Mouse (Mus musculus): Measurements from ENCODE around the gene Myo1g. TPM values are rescaled to one million over a fixed set of nuclear protein-coding genes. Genes with fewer than 3 reads are reported as not detected.
A peak's percentile ranks its signal among the peaks of the same experiment; 100 is the strongest.

The Myo1g gene
- total RNA-seq (2014; rRNA removed) (0.68 and 1.0 TPM in 2 replicates), polyA plus RNA-seq (2015; fragmentation: Nextera tagmentation; extraction: Ambion mirVana) (0.39 and 0.50 TPM in 2 replicates)

DNA sequence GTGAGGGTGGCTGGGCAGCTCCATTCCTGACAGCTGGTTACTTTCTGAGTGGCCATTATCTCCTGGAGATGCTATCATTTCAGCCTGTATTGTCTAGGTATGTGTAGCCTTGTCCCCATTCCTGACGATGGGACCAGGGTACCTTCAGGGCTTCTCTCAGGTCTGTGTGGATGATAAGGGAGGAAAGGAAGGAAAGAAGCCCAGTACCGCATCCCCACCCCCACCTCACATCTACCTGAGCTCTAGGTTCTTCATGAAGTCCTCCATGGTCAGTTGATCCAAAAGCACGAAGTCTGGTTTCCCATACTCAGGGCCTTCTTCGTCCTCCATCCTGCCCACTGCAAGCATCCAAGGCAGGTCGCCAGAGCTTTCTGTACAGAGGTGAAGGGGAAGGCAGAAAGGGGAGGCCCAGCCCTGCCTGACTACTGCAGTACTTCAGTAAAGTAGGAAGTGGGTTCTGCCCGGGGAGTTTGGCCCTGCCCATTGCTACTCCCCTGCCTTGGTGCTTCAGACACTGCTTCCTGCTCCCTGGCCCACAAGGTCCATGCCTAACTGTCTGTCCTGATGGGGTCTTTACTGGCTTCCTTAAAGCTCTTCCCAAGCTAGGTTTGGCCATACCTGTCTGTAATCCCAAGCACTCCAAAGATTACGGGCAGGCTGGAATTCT, at the start of gene Myo1g:
Gene Myo1g (minus strand): TSS at position 459 of the 667 bp plus-strand sequence.
- Histone ChIP-seq H3K27ac (no peak within 1 kb of the TSS), H3K27me3 (ENCODE audit: insufficient read depth, low read length) (no peaks in the 10 kb centered on the region), H3K36me3 (ENCODE audit: insufficient read depth, low read length) (peaks cover 9% of the 10 kb centered on the region; the same call in 1 of the 2 replicates), H3K4me1 (ENCODE audit: insufficient read depth, low read length) (no peaks in the 10 kb centered on the region), H3K4me3 (ENCODE audit: low read length) (no peak within 1 kb of the TSS), H3K9ac (replicated peaks; ENCODE audit: low read length) (no peak within 1 kb of the TSS), H3K4me2 (ENCODE audit: low read depth, low read length) (no peak within 1 kb of the TSS), H3K9me3 (ENCODE audit: low read length) (no peaks in the 10 kb centered on the region)
- 71% methylated on average over 7 of the region's 7 CpGs for WGBS
- no peak for TF ChIP-seq CTCF (IDR thresholded peaks at IDR 0.05; ENCODE audit: low read depth)
- ATAC-seq (no peak), DNase-seq (ENCODE audit: low spot score) (no peak)

- H3K27ac ChIP-seq = peak overlapping the region; percentile 79
- no peaks in the 10 kb centered on the region for H3K27me3 ChIP-seq (ENCODE audit: insufficient read depth, low read length)
- H3K4me2 ChIP-seq (ENCODE audit: low read depth, low read length) = no peak overlapping the region
- whole genome bisulfite sequencing = 41% methylated on average over 3 of the region's 3 CpGs
- no peaks in the 10 kb centered on the region; the same call in 1 of the 2 replicates for H3K36me3 ChIP-seq (ENCODE audit: insufficient read depth, low read length)
- DNase-seq (ENCODE audit: low spot score) = no peak
- no peaks in the 10 kb centered on the region for H3K9me3 ChIP-seq (ENCODE audit: low read length)
- peak; percentile 44 for ATAC-seq
- no peak for TF ChIP-seq CTCF (IDR thresholded peaks at IDR 0.05; ENCODE audit: low read depth)
- H3K4me1 ChIP-seq (ENCODE audit: insufficient read depth, low read length) = peaks cover 15% of the 10 kb centered on the region
- H3K4me3 ChIP-seq (ENCODE audit: low read length) = no peak overlapping the region
- no peak overlapping the region for H3K9ac ChIP-seq (replicated peaks; ENCODE audit: low read length)
These were observed 48.6 kb upstream of the Myo1g start for GRCm38 (mm10) chr11:6569410-6569777.

- H3K36me3 ChIP-seq (ENCODE audit: insufficient read depth, low read length) = no peaks in the 10 kb centered on the region; the same call in 1 of the 2 replicates
- H3K27me3 ChIP-seq (ENCODE audit: insufficient read depth, low read length) = no peaks in the 10 kb centered on the region
- no peak overlapping the region for H3K4me3 ChIP-seq (ENCODE audit: low read length)
- peaks cover 15% of the 10 kb centered on the region for H3K4me1 ChIP-seq (ENCODE audit: insufficient read depth, low read length)
- no peak overlapping the region for H3K9ac ChIP-seq (replicated peaks; ENCODE audit: low read length)
- H3K4me2 ChIP-seq (ENCODE audit: low read depth, low read length) = peak overlapping the region; percentile 23; the same call in 1 of the 2 replicates
- peak; percentile 74 for ATAC-seq
- no peaks in the 10 kb centered on the region for H3K9me3 ChIP-seq (ENCODE audit: low read length)
- DNase-seq (ENCODE audit: low spot score) = peak; percentile 65
- peak; percentile 62 for TF ChIP-seq CTCF (IDR thresholded peaks at IDR 0.05; ENCODE audit: low read depth)
- H3K27ac ChIP-seq = peak overlapping the region; percentile 79
- 24% methylated on average over 11 of the region's 11 CpGs for WGBS
These were observed 48.0 kb upstream of the Myo1g start for GRCm38 (mm10) chr11:6568584-6569409.

- Histone ChIP-seq H3K4me3 (ENCODE audit: low read length) (no peak overlapping the region), H3K36me3 (ENCODE audit: insufficient read depth, low read length) (no peaks in the 10 kb centered on the region; the same call in 1 of the 2 replicates), H3K27ac (peak overlapping the region; percentile 79), H3K9ac (replicated peaks; ENCODE audit: low read length) (no peak overlapping the region), H3K4me2 (ENCODE audit: low read depth, low read length) (no peak overlapping the region), H3K4me1 (ENCODE audit: insufficient read depth, low read length) (peaks cover 15% of the 10 kb centered on the region), H3K9me3 (ENCODE audit: low read length) (no peaks in the 10 kb centered on the region), H3K27me3 (ENCODE audit: insufficient read depth, low read length) (no peaks in the 10 kb centered on the region)
- DNase-seq (ENCODE audit: low spot score) (no peak), ATAC-seq (no peak)
- no peak for TF ChIP-seq CTCF (IDR thresholded peaks at IDR 0.05; ENCODE audit: low read depth)
- WGBS = 80% methylated on average over 8 of the region's 8 CpGs
These were observed 47.2 kb upstream of the Myo1g start for GRCm38 (mm10) chr11:6567951-6568350.

- Histone ChIP-seq H3K36me3 (ENCODE audit: insufficient read depth, low read length) (no peaks in the 10 kb centered on the region; the same call in 1 of the 2 replicates), H3K27me3 (ENCODE audit: insufficient read depth, low read length) (no peaks in the 10 kb centered on the region), H3K4me2 (ENCODE audit: low read depth, low read length) (no peak overlapping the region), H3K9me3 (ENCODE audit: low read length) (no peaks in the 10 kb centered on the region), H3K4me3 (ENCODE audit: low read length) (no peak overlapping the region), H3K27ac (no peak overlapping the region), H3K9ac (replicated peaks; ENCODE audit: low read length) (no peak overlapping the region), H3K4me1 (ENCODE audit: insufficient read depth, low read length) (peaks cover 15% of the 10 kb centered on the region)
- DNase-seq (ENCODE audit: low spot score) (no peak), ATAC-seq (no peak)
- no peak for TF ChIP-seq CTCF (IDR thresholded peaks at IDR 0.05; ENCODE audit: low read depth)
- 79% methylated on average over 4 of the region's 4 CpGs for WGBS
These were observed 45.7 kb upstream of the Myo1g start for GRCm38 (mm10) chr11:6566496-6566895.

DNA sequence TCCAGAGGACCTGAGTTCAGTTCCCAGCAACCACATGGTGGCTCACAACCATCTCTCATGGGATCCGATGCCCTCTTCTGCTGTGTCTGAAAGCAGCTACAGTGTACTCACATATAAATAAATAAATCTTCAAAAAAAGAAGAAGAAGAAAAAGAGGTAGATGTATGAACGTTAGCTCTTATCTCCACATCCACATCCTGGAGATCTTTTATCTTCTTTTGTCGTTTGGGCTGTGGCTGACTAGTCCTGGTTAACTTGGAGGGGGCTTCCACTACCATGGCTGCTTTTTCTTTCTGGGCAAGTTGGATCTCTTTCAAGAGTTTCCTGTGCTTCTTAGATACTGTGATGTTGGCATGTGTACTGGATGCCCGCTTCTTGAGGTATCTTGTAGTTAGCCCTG, 42.4 kb upstream of the Myo1g start:
- Histone ChIP-seq H3K4me2 (ENCODE audit: low read depth, low read length) (no peak overlapping the region), H3K27me3 (ENCODE audit: insufficient read depth, low read length) (no peaks in the 10 kb centered on the region), H3K36me3 (ENCODE audit: insufficient read depth, low read length) (no peaks in the 10 kb centered on the region), H3K27ac (no peak overlapping the region), H3K9ac (replicated peaks; ENCODE audit: low read length) (no peak overlapping the region), H3K4me3 (ENCODE audit: low read length) (no peak overlapping the region), H3K4me1 (ENCODE audit: insufficient read depth, low read length) (no peaks in the 10 kb centered on the region), H3K9me3 (ENCODE audit: low read length) (no peaks in the 10 kb centered on the region)
- ATAC-seq (no peak), DNase-seq (ENCODE audit: low spot score) (no peak)
- WGBS = 91% methylated on average over 4 of the region's 4 CpGs
- no peak for TF ChIP-seq CTCF (IDR thresholded peaks at IDR 0.05; ENCODE audit: low read depth)
